Mouse (Mus musculus): ENCODE data around the gene Diexf. TPM values are rescaled to one million over a fixed set of nuclear protein-coding genes. Genes with fewer than 3 reads are reported as not detected.
A peak's percentile ranks its signal among the peaks of the same experiment; 100 is the strongest.

Diexf gene
- polyA plus RNA-seq, 1 experiment from 2014 or later: 13.9 TPM

DNA sequence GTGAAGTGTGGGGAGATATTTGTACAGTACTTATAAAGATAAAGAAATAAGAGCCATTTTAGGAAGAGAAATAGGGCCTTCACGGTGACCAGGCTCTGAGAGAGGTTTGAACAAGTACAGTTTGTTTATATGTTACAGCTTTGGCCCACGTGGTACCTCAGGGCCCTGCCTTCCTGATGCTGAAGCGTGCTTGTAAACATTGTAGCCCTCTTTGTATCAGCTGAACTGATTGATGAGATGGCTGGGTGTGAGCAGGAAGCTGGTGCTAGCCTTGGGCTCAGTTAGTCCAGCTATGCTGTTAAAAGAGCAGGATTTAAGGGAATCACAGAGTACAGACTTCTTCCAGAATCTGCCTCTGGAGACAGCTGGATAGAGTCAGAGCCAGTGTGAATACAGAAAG, 29.1 kb upstream of the Diexf start:
- H3K36me3 ChIP-seq (ENCODE audit: control insufficient read depth, insufficient read depth): no peaks in the 10 kb centered on the region
- WGBS: 73% methylated on average over 3 of the region's 3 CpGs
- ATAC-seq: no peak

DNA sequence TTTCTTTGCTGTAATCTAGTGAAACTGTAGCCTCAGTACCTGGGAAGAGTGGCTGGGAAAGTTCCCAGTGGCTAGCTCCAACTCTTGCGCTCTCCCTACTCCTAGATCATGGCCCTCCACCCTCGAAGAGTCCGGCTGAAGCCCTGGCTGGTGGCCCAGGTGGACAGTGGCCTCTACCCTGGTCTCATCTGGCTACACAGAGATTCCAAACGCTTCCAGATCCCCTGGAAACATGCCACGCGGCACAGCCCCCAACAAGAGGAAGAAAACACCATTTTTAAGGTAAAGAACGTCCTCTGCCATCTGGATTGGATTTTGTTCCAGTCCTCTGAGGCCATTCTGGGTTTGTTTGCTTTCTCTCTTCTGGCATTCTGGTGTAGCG, 27.0 kb upstream of the Diexf start:
- Histone ChIP-seq H3K4me2 (ENCODE audit: low read length) (no peak overlapping the region), H3K4me3 (replicated peaks; ENCODE audit: low read length) (no peak overlapping the region), H3K27me3 (replicated peaks; ENCODE audit: control insufficient read depth, insufficient read depth, low read length) (peaks cover 25% of the 10 kb centered on the region), H3K9me3 (ENCODE audit: control insufficient read depth, low read length) (no peaks in the 10 kb centered on the region), H3K4me1 (replicated peaks; ENCODE audit: control insufficient read depth, insufficient read depth, low read length) (peaks cover 6% of the 10 kb centered on the region), H3K36me3 (ENCODE audit: control insufficient read depth, insufficient read depth) (no peaks in the 10 kb centered on the region), H3K9ac (replicated peaks; ENCODE audit: low read depth, low read length) (no peak overlapping the region), H3K27ac (ENCODE audit: low read length) (no peak overlapping the region)
- WGBS: 78% methylated on average over 8 of the region's 8 CpGs
- ATAC-seq: no peak

More for the DNA sequence above, 29.1 kb upstream of the Diexf start:
- no peak overlapping the region for H3K27ac ChIP-seq (ENCODE audit: low read length)
- H3K4me1 ChIP-seq (replicated peaks; ENCODE audit: control insufficient read depth, insufficient read depth, low read length): no peaks in the 10 kb centered on the region
- H3K27me3 ChIP-seq (replicated peaks; ENCODE audit: control insufficient read depth, insufficient read depth, low read length): peaks cover 4% of the 10 kb centered on the region
- no peak overlapping the region for H3K4me3 ChIP-seq (replicated peaks; ENCODE audit: low read length)
- no peak overlapping the region for H3K4me2 ChIP-seq (ENCODE audit: low read length)
- no peak overlapping the region for H3K9ac ChIP-seq (replicated peaks; ENCODE audit: low read depth, low read length)
- H3K9me3 ChIP-seq (ENCODE audit: control insufficient read depth, low read length): no peaks in the 10 kb centered on the region

DNA sequence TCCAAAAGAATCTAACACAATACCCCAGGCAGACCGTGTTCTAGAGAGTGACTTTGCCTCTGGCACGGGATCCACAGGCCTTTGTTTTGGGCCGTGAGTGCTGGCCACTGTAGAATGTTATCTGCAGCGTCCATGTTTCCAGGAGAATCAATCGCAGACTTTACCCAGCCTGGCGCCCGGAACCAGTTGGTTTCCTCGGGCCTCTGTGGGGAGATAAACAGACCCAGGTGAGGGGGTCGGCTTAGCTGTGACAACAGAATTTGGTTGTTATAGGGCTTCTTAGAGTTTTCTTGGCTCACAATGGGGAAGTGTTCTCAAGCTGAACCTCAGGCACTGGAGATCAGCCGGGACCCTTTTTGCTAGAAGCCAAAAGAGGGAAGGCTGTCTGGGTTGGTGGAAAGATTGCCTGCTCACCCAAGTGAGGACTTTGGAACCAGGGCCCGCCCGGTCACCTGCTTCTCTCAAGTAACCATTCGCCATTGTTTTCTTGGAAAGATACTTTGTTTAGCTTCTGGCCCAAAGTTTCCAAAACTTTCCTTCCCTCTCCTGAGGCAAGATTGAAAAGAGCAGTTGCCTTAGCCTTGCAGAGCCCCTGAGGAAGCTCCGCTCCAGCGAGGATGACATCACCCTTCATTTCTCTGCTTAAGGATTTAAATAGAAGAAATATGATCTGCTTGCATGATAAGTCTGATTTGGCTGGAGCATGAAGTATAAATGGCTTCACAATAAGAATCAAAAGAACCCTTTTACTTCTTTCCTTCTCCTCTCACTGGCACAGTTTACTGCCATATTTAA, 26.4 kb upstream of the Diexf start:
- Histone ChIP-seq H3K36me3 (ENCODE audit: control insufficient read depth, insufficient read depth) (no peaks in the 10 kb centered on the region), H3K4me1 (replicated peaks; ENCODE audit: control insufficient read depth, insufficient read depth, low read length) (peaks cover 6% of the 10 kb centered on the region), H3K27ac (ENCODE audit: low read length) (no peak overlapping the region), H3K9ac (replicated peaks; ENCODE audit: low read depth, low read length) (no peak overlapping the region), H3K4me2 (ENCODE audit: low read length) (no peak overlapping the region), H3K4me3 (replicated peaks; ENCODE audit: low read length) (no peak overlapping the region), H3K27me3 (replicated peaks; ENCODE audit: control insufficient read depth, insufficient read depth, low read length) (peaks cover 26% of the 10 kb centered on the region), H3K9me3 (ENCODE audit: control insufficient read depth, low read length) (no peaks in the 10 kb centered on the region)
- 81% methylated on average over 15 of the region's 15 CpGs for WGBS
- no peak for ATAC-seq

DNA sequence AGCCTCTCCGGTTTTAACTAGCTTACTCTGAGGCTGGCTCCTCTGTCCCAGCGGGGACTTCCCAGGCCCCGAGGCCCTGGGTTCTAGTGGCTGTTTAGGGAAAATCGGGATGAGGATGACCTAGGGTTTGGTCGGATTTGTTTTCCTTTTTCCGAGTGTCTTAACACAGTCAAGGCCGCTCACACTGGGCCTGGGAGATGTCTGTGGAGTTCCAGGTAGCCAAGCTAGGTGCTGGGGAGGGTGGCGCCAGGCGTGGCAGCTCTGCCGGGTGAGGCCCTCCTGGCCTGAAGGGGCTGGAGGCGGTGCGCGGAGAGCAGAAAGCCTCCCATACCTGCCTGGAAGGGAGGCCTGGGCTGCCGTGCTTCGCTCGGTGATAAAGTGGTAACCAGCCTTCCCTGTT, 23.5 kb upstream of the Diexf start:
- WGBS: 23% methylated on average over 16 of the region's 16 CpGs
- no peaks in the 10 kb centered on the region for H3K9me3 ChIP-seq (ENCODE audit: control insufficient read depth, low read length)

DNA sequence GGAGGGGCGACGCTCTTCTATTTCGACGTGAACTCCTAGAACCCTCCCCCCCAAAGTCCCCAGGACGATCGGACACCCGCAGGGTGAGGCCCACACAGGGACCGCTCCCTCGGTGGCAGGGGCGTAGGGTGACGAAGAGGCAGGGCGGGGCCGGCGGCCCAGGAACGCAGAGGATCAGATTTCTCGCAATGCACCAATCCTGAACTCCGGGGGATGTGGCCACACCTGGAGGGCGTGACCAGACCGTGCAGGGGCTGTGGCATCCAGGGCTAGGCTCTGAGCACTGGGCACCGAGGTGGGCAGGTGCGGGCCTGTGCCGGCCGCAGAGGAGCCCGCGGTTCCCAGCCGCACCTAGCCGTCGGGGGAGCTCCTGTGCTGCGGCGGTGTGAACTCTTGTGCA, 22.8 kb upstream of the Diexf start, which contains the start of gene Irf6:
Gene Irf6, plus strand, starts transcription at position 240 of the 400 bp plus-strand sequence.
- H3K27ac ChIP-seq (ENCODE audit: low read length): no peak within 1 kb of the TSS
- peak within 1 kb of the TSS; percentile 23 for H3K4me2 ChIP-seq (ENCODE audit: low read length)
- H3K9me3 ChIP-seq (ENCODE audit: control insufficient read depth, low read length): no peaks in the 10 kb centered on the region
- H3K4me3 ChIP-seq (replicated peaks; ENCODE audit: low read length): peak within 1 kb of the TSS; percentile 9
- WGBS: under 1% methylated on average over 30 of the region's 30 CpGs
- ATAC-seq: peak; percentile 28; the same call in 1 of the 2 replicates
- H3K4me1 ChIP-seq (replicated peaks; ENCODE audit: control insufficient read depth, insufficient read depth, low read length): peaks cover 10% of the 10 kb centered on the region
- H3K9ac ChIP-seq (replicated peaks; ENCODE audit: low read depth, low read length): no peak within 1 kb of the TSS
- H3K36me3 ChIP-seq (ENCODE audit: control insufficient read depth, insufficient read depth): no peaks in the 10 kb centered on the region
- H3K27me3 ChIP-seq (replicated peaks; ENCODE audit: control insufficient read depth, insufficient read depth, low read length): peaks cover 30% of the 10 kb centered on the region

More for the DNA sequence above, 23.5 kb upstream of the Diexf start:
- no peaks in the 10 kb centered on the region for H3K36me3 ChIP-seq (ENCODE audit: control insufficient read depth, insufficient read depth)
- peaks cover 30% of the 10 kb centered on the region for H3K27me3 ChIP-seq (replicated peaks; ENCODE audit: control insufficient read depth, insufficient read depth, low read length)
- no peak overlapping the region for H3K4me2 ChIP-seq (ENCODE audit: low read length)
- peaks cover 10% of the 10 kb centered on the region for H3K4me1 ChIP-seq (replicated peaks; ENCODE audit: control insufficient read depth, insufficient read depth, low read length)
- H3K4me3 ChIP-seq (replicated peaks; ENCODE audit: low read length): no peak overlapping the region
- H3K9ac ChIP-seq (replicated peaks; ENCODE audit: low read depth, low read length): no peak overlapping the region
- no peak overlapping the region for H3K27ac ChIP-seq (ENCODE audit: low read length)
- ATAC-seq: no peak

DNA sequence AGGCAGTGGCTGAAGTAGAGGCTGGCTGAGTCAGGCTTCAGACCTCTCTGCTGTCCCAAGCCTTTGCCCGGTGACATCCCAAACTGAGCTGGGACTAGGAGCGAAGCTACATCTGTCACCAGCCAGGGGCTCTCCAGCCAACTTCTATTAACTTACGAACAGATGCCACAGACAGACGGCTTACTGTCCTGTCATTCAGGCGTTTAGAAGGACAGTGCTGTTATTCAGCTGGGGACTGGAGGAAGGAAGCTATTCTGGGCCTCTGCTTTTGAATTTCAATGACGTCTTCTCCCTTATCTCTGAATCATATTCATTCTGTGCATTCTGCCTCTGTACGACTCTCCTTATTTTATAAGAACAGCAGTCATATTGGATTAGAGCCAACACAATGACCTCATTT, 21.1 kb upstream of the Diexf start:
- H3K4me3 ChIP-seq (replicated peaks; ENCODE audit: low read length): no peak overlapping the region
- H3K27me3 ChIP-seq (replicated peaks; ENCODE audit: control insufficient read depth, insufficient read depth, low read length): peaks cover 30% of the 10 kb centered on the region
- peak; percentile 28; the same call in 1 of the 2 replicates for ATAC-seq
- H3K4me1 ChIP-seq (replicated peaks; ENCODE audit: control insufficient read depth, insufficient read depth, low read length): peaks cover 10% of the 10 kb centered on the region
- H3K36me3 ChIP-seq (ENCODE audit: control insufficient read depth, insufficient read depth): no peaks in the 10 kb centered on the region
- no peak overlapping the region for H3K4me2 ChIP-seq (ENCODE audit: low read length)
- H3K9ac ChIP-seq (replicated peaks; ENCODE audit: low read depth, low read length): no peak overlapping the region
- H3K9me3 ChIP-seq (ENCODE audit: control insufficient read depth, low read length): no peaks in the 10 kb centered on the region
- H3K27ac ChIP-seq (ENCODE audit: low read length): no peak overlapping the region
- WGBS: 34% methylated on average over 7 of the region's 7 CpGs

DNA sequence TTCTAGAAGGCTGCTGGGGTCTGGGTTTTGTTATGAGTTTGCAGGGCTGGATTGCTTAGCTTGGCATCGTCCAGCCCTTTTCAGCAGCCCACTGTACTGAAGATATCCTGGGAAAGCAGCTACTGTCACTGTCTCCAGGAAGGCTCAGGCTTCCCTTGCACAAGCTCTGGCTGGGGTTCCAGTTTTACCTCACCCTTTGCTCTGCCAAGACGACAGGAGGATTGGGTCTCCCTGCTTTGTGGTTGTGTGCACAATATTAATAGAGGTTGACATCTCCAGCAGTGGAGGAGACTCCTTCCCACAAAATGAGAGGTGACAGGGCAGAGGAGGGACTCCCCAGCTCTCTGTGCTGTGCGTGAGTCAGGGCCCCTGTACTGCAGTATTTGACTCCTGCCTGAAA, 19.2 kb upstream of the Diexf start:
- 66% methylated on average over 3 of the region's 3 CpGs for WGBS
- no peak for ATAC-seq

DNA sequence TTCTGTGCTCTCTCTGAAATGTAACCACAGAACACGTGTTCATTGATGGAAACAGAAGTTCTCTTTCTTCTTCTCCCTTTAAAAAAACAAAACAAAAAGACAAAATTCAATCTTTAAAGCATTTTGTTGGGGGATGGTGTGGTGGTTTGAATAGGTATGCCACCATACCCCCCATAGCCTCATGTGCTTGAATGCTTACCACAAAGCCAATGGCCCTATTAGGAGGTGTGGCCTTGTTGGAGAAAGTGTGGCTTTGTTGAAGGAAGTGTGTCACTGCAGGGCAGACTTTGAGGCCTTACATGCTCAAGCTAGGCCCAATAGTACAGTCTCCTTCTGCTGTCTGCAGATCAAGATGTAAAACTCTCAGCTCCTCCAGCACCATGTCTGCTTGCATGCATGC, 16.3 kb upstream of the Diexf start:
- Histone ChIP-seq H3K4me3 (replicated peaks; ENCODE audit: low read length) (no peak overlapping the region), H3K9ac (replicated peaks; ENCODE audit: low read depth, low read length) (no peak overlapping the region), H3K27me3 (replicated peaks; ENCODE audit: control insufficient read depth, insufficient read depth, low read length) (0 out of 2 replicates have a peak, but pooled peaks cover 4% of the 10 kb centered on the region), H3K4me1 (replicated peaks; ENCODE audit: control insufficient read depth, insufficient read depth, low read length) (peaks cover 4% of the 10 kb centered on the region; the same call in 1 of the 2 replicates), H3K27ac (ENCODE audit: low read length) (no peak overlapping the region), H3K9me3 (ENCODE audit: control insufficient read depth, low read length) (no peaks in the 10 kb centered on the region), H3K36me3 (ENCODE audit: control insufficient read depth, insufficient read depth) (no peaks in the 10 kb centered on the region), H3K4me2 (ENCODE audit: low read length) (no peak overlapping the region)
- 79% methylated on average over 1 of the region's 1 CpGs for WGBS
- ATAC-seq: no peak

More for the DNA sequence above, 19.2 kb upstream of the Diexf start:
- Histone ChIP-seq H3K36me3 (ENCODE audit: control insufficient read depth, insufficient read depth) (no peaks in the 10 kb centered on the region), H3K4me3 (replicated peaks; ENCODE audit: low read length) (no peak overlapping the region), H3K4me2 (ENCODE audit: low read length) (no peak overlapping the region), H3K9ac (replicated peaks; ENCODE audit: low read depth, low read length) (no peak overlapping the region), H3K4me1 (replicated peaks; ENCODE audit: control insufficient read depth, insufficient read depth, low read length) (peaks cover 10% of the 10 kb centered on the region), H3K9me3 (ENCODE audit: control insufficient read depth, low read length) (no peaks in the 10 kb centered on the region), H3K27me3 (replicated peaks; ENCODE audit: control insufficient read depth, insufficient read depth, low read length) (peaks cover 27% of the 10 kb centered on the region), H3K27ac (ENCODE audit: low read length) (no peak overlapping the region)

DNA sequence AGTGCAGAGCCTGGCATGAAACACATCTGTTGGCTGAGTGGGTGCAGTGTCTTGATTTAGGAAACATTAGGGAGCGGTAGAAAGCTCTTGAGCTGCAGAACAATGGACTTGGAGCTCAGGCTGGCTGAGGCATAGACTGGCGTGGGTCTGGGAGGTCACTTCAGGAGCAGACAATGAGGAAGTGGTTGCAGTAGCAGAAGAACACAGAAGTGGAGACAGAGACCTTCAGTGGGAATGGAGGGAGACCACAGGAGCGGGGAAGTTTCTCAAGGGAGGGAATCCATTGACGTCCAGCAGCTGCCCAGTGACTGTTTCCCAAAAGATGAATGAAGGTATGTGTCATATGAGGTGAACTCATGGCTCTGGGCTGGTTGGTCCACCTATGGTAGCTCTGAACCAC, 15.0 kb upstream of the Diexf start:
- WGBS: 80% methylated on average over 4 of the region's 4 CpGs

More for the DNA sequence above, 15.0 kb upstream of the Diexf start:
- no peak overlapping the region for H3K4me3 ChIP-seq (replicated peaks; ENCODE audit: low read length)
- no peak overlapping the region for H3K9ac ChIP-seq (replicated peaks; ENCODE audit: low read depth, low read length)
- no peaks in the 10 kb centered on the region for H3K27me3 ChIP-seq (replicated peaks; ENCODE audit: control insufficient read depth, insufficient read depth, low read length)
- no peaks in the 10 kb centered on the region for H3K9me3 ChIP-seq (ENCODE audit: control insufficient read depth, low read length)
- no peaks in the 10 kb centered on the region for H3K36me3 ChIP-seq (ENCODE audit: control insufficient read depth, insufficient read depth)
- H3K27ac ChIP-seq (ENCODE audit: low read length): no peak overlapping the region
- H3K4me2 ChIP-seq (ENCODE audit: low read length): no peak overlapping the region
- no peak for ATAC-seq
- H3K4me1 ChIP-seq (replicated peaks; ENCODE audit: control insufficient read depth, insufficient read depth, low read length): no peaks in the 10 kb centered on the region

Data from forebrain, embryonic 16.5 days (tissue).